Mouse (Mus musculus): Measurements from ENCODE around the gene Tmem51. TPM values are rescaled to one million over a fixed set of nuclear protein-coding genes. Genes with fewer than 3 reads are reported as not detected.

The Tmem51 gene
- total and polyA plus RNA-seq, 2 experiments = 4.1 to 13.3 TPM

DNA sequence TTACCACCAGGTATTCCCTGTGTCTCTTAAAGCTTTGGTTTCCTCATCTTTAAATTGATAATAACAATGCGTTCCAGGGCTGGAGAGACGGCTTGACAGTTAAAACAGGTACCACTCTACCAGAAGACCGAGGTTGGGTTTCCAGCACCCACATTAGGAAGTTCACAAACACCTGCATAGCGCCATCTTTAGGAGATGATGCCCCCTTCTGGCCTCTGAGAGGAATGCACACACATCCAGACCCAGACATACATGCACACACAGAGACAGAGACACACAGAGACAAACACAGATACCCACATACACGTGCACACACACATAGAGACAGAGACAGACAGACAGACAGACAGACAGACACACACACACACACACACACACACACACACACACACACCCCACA is 34.1 kb downstream of the Tmem51 start:
- no peaks in the 10 kb centered on the region for H3K27me3 ChIP-seq (ENCODE audit: control insufficient read depth, insufficient read depth, low read length)
- no peak overlapping the region for H3K27ac ChIP-seq (replicated peaks; ENCODE audit: insufficient read depth, low read depth, low read length)
- peaks cover 6% of the 10 kb centered on the region for H3K4me1 ChIP-seq (ENCODE audit: control insufficient read depth, insufficient read depth, low read length)
- no peak overlapping the region for H3K4me3 ChIP-seq (ENCODE audit: insufficient read depth, low read depth, low read length)
- no peak for DNase-seq (ENCODE audit: extremely low read depth, low read depth, low spot score)
- TF ChIP-seq CTCF (IDR thresholded peaks at IDR 0.05; ENCODE audit: low read depth, low read length) (0 out of 2 replicates have a peak, but pooled peaks have one; percentile 5), POLR2A (IDR thresholded peaks at IDR 0.05; ENCODE audit: extremely low read depth, insufficient read depth, low read length) (no peak)
- no peaks in the 10 kb centered on the region for H3K36me3 ChIP-seq (ENCODE audit: control insufficient read depth, insufficient read depth, low read length)
- no peak overlapping the region for H3K9ac ChIP-seq (ENCODE audit: low read depth, low read length)
- H3K79me2 ChIP-seq (ENCODE audit: control insufficient read depth, insufficient read depth, low read length) = no peaks in the 10 kb centered on the region
- 98% methylated on average over 5 of the region's 5 CpGs for WGBS

DNA sequence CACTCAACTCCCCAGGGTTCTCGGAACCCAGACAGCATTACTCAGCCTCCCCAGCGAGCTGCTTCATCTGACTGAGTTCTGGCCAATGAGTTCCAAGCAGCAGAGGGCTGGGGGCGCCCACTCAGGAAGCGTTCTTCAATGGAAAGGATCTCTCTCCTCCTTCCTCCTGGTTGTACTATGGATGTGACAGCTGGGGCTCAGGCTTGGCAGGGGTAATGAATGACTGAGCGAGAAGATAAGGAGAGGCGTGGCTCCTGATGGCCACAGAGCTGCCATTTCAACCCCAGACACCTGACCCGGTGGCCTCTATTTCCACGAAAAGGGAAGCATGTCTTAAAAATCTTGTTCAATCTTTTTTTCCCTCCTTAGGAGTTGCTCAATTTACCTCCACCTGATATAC is 35.7 kb downstream of the Tmem51 start:
- no peaks in the 10 kb centered on the region for H3K36me3 ChIP-seq (ENCODE audit: control insufficient read depth, insufficient read depth, low read length)
- H3K27ac ChIP-seq (replicated peaks; ENCODE audit: insufficient read depth, low read depth, low read length) = no peak overlapping the region
- no peak for DNase-seq (ENCODE audit: extremely low read depth, low read depth, low spot score)
- 74% methylated on average over 8 of the region's 8 CpGs for WGBS
- H3K9ac ChIP-seq (ENCODE audit: low read depth, low read length) = no peak overlapping the region
- no peaks in the 10 kb centered on the region for H3K79me2 ChIP-seq (ENCODE audit: control insufficient read depth, insufficient read depth, low read length)
- no peaks in the 10 kb centered on the region for H3K27me3 ChIP-seq (ENCODE audit: control insufficient read depth, insufficient read depth, low read length)
- no peak overlapping the region for H3K4me3 ChIP-seq (ENCODE audit: insufficient read depth, low read depth, low read length)
- no peak for TF ChIP-seq POLR2A (IDR thresholded peaks at IDR 0.05; ENCODE audit: extremely low read depth, insufficient read depth, low read length)
- no peak for TF ChIP-seq CTCF (IDR thresholded peaks at IDR 0.05; ENCODE audit: low read depth, low read length)
- peaks cover 3% of the 10 kb centered on the region for H3K4me1 ChIP-seq (ENCODE audit: control insufficient read depth, insufficient read depth, low read length)

DNA sequence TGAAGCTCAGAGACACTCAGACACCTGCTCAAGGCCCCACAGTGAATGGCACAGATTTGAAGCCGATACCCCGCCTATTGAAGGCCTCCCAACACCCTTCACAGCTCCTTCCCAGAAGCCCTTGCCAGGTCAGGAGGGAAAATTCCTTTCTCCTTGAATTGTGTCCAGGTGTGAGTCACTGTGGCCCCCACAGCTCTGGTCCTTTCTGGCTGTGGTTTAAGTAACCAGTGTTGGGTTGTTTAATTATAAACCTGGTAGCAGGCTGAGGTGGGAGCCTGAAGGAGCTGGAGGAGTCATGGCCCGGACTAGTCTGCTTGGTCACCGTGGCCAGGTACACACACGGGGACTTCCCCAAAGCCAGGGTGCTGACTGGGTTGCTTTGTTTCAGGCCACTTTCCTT is 37.1 kb downstream of the Tmem51 start:
- no peak overlapping the region for H3K9ac ChIP-seq (ENCODE audit: low read depth, low read length)
- no peaks in the 10 kb centered on the region for H3K27me3 ChIP-seq (ENCODE audit: control insufficient read depth, insufficient read depth, low read length)
- no peaks in the 10 kb centered on the region for H3K36me3 ChIP-seq (ENCODE audit: control insufficient read depth, insufficient read depth, low read length)
- peaks cover 2% of the 10 kb centered on the region; the same call in 1 of the 2 replicates for H3K4me1 ChIP-seq (ENCODE audit: control insufficient read depth, insufficient read depth, low read length)
- H3K4me3 ChIP-seq (ENCODE audit: insufficient read depth, low read depth, low read length) = no peak overlapping the region
- TF ChIP-seq POLR2A (IDR thresholded peaks at IDR 0.05; ENCODE audit: extremely low read depth, insufficient read depth, low read length) = no peak
- no peak for DNase-seq (ENCODE audit: extremely low read depth, low read depth, low spot score)
- no peaks in the 10 kb centered on the region for H3K79me2 ChIP-seq (ENCODE audit: control insufficient read depth, insufficient read depth, low read length)
- no peak overlapping the region for H3K27ac ChIP-seq (replicated peaks; ENCODE audit: insufficient read depth, low read depth, low read length)
- 84% methylated on average over 5 of the region's 5 CpGs for WGBS

DNA sequence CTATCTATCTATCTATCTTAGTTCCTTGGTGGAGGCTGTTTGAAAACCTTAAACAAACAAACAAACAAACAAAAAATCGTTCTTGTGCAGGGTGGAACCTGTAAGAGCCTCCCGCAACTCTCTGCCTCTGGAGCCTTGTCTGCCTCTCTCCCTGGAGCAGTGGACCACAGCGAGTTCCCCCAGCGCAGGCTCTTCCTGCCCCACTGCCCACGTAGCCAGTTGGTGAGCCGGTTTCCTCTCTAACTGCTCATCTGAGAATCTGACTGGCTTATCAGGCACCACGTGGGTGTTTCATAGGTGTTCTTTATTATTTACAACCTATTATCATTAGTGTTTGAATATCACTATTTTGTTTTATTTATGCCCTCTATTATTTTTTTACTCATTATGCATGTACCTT is 37.6 kb downstream of the Tmem51 start:
- H3K79me2 ChIP-seq (ENCODE audit: control insufficient read depth, insufficient read depth, low read length) = no peaks in the 10 kb centered on the region
- H3K4me1 ChIP-seq (ENCODE audit: control insufficient read depth, insufficient read depth, low read length) = peaks cover 2% of the 10 kb centered on the region; the same call in 1 of the 2 replicates
- H3K36me3 ChIP-seq (ENCODE audit: control insufficient read depth, insufficient read depth, low read length) = no peaks in the 10 kb centered on the region
- TF ChIP-seq CTCF (IDR thresholded peaks at IDR 0.05; ENCODE audit: low read depth, low read length) (no peak), POLR2A (IDR thresholded peaks at IDR 0.05; ENCODE audit: extremely low read depth, insufficient read depth, low read length) (no peak)
- no peaks in the 10 kb centered on the region for H3K27me3 ChIP-seq (ENCODE audit: control insufficient read depth, insufficient read depth, low read length)
- no peak for DNase-seq (ENCODE audit: extremely low read depth, low read depth, low spot score)
- no peak overlapping the region for H3K9ac ChIP-seq (ENCODE audit: low read depth, low read length)
- 80% methylated on average over 7 of the region's 7 CpGs for WGBS
- H3K4me3 ChIP-seq (ENCODE audit: insufficient read depth, low read depth, low read length) = no peak overlapping the region
- H3K27ac ChIP-seq (replicated peaks; ENCODE audit: insufficient read depth, low read depth, low read length) = no peak overlapping the region

DNA sequence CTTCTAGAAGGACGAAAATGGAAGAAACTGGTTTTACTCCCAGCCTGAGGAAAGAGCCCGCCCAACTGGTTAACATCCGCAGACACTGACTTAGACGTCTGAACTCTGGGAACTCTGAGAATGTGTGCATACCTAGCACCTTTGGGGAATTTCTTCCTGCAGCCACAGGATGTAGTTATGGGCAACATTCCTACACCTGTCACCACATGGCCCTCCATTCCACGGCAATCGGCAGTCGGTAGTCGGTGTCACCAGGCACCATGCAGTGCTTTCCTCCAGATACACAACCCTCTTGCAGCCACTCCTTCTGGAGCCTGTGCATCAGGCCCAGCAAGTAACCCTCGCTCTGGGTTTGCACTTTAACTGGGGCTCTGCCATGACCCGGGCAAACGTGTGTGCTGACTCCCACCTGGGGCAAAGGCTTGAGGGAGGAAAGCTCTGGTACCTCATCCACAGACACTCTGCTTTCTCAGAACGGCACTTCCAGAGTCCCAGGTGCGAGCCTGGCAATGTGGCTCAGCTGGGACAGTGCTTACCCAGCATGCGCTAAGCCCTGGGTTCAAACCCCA is 38.4 kb downstream of the Tmem51 start:
- Histone ChIP-seq H3K27ac (replicated peaks; ENCODE audit: insufficient read depth, low read depth, low read length) (no peak overlapping the region), H3K4me3 (ENCODE audit: insufficient read depth, low read depth, low read length) (no peak overlapping the region), H3K79me2 (ENCODE audit: control insufficient read depth, insufficient read depth, low read length) (no peaks in the 10 kb centered on the region), H3K36me3 (ENCODE audit: control insufficient read depth, insufficient read depth, low read length) (no peaks in the 10 kb centered on the region), H3K9ac (ENCODE audit: low read depth, low read length) (no peak overlapping the region), H3K4me1 (ENCODE audit: control insufficient read depth, insufficient read depth, low read length) (peaks cover 2% of the 10 kb centered on the region; the same call in 1 of the 2 replicates), H3K27me3 (ENCODE audit: control insufficient read depth, insufficient read depth, low read length) (no peaks in the 10 kb centered on the region)
- DNase-seq (ENCODE audit: extremely low read depth, low read depth, low spot score) = no peak
- TF ChIP-seq CTCF (IDR thresholded peaks at IDR 0.05; ENCODE audit: low read depth, low read length) = no peak
- no peak for TF ChIP-seq POLR2A (IDR thresholded peaks at IDR 0.05; ENCODE audit: extremely low read depth, insufficient read depth, low read length)
- WGBS = 87% methylated on average over 14 of the region's 14 CpGs

DNA sequence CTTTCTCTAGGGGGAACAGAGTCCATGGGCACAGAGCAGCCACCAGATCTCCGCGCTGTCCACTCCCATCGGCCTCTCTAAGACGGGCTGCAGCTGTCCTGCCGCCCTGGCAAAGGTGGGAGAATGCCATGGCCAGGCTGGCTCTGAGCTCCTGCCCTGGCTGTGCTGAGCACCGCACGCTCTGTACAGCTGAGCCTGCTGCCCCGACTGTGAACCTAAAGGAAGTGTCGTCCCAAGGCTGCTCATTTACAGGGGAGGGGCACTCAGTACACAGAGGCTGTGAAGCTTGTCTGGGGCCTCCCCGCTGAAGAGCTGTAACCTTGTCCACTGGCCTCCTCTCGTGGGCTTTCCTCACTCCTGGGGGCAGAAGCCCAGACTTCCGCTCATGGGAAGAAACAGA is 39.7 kb downstream of the Tmem51 start:
- no peak overlapping the region for H3K4me3 ChIP-seq (ENCODE audit: insufficient read depth, low read depth, low read length)
- peaks cover 2% of the 10 kb centered on the region; the same call in 1 of the 2 replicates for H3K4me1 ChIP-seq (ENCODE audit: control insufficient read depth, insufficient read depth, low read length)
- WGBS = 79% methylated on average over 12 of the region's 12 CpGs
- H3K9ac ChIP-seq (ENCODE audit: low read depth, low read length) = no peak overlapping the region
- H3K79me2 ChIP-seq (ENCODE audit: control insufficient read depth, insufficient read depth, low read length) = 0 out of 2 replicates have a peak, but pooled peaks cover under 1% of the 10 kb centered on the region
- no peaks in the 10 kb centered on the region for H3K36me3 ChIP-seq (ENCODE audit: control insufficient read depth, insufficient read depth, low read length)
- no peak for DNase-seq (ENCODE audit: extremely low read depth, low read depth, low spot score)
- no peak overlapping the region for H3K27ac ChIP-seq (replicated peaks; ENCODE audit: insufficient read depth, low read depth, low read length)
- no peaks in the 10 kb centered on the region for H3K27me3 ChIP-seq (ENCODE audit: control insufficient read depth, insufficient read depth, low read length)
- TF ChIP-seq CTCF (IDR thresholded peaks at IDR 0.05; ENCODE audit: low read depth, low read length) = no peak
- TF ChIP-seq POLR2A (IDR thresholded peaks at IDR 0.05; ENCODE audit: extremely low read depth, insufficient read depth, low read length) = no peak
